Mouse (Mus musculus): ENCODE data around the gene Mdfic.

The Mdfic gene

GRCm38 (mm10) chr6:15780688-15781087, 60.2 kb downstream of the Mdfic start:
- in situ Hi-C loops (cut with MboI; ENCODE audit: unreplicated experiment in 2 of 2): no loop called here

GRCm38 (mm10) chr6:15789523-15790500, 69.4 kb downstream of the Mdfic start:
- in situ Hi-C loops (cut with MboI; ENCODE audit: unreplicated experiment in 2 of 2): loop anchor here in 1 of 2 experiments (5.0 kb wide), 1 partner anchor 118 kb away; no protein-coding TSS in a partner anchor

- in situ Hi-C loops (cut with MboI; ENCODE audit: unreplicated experiment in 2 of 2): loop anchor here in 1 of 2 experiments (5.0 kb wide), 1 partner anchor 121 kb away; no protein-coding TSS in a partner anchor
Observed at GRCm38 (mm10) chr6:15792680-15793601, 72.5 kb downstream of the Mdfic start.

- in situ Hi-C loops (cut with MboI; ENCODE audit: unreplicated experiment in 2 of 2): loop anchor here in 1 of 2 experiments (5.0 kb wide), 1 partner anchor 121 kb away; no protein-coding TSS in a partner anchor
Observed at GRCm38 (mm10) chr6:15793602-15794345, 73.3 kb downstream of the Mdfic start.

GRCm38 (mm10) chr6:15794801-15795200, 74.3 kb downstream of the Mdfic start:
- in situ Hi-C loops (cut with MboI; ENCODE audit: unreplicated experiment in 2 of 2): loop anchor here in 1 of 2 experiments (5.0 kb wide), 1 partner anchor 122 kb away; no protein-coding TSS in a partner anchor

GRCm38 (mm10) chr6:15807382-15807781, 86.9 kb downstream of the Mdfic start:
- in situ Hi-C loops (cut with MboI; ENCODE audit: unreplicated experiment in 2 of 2): no loop called here

GRCm38 (mm10) chr6:15825236-15825635, 104.8 kb downstream of the Mdfic start:
- in situ Hi-C loops (cut with MboI; ENCODE audit: unreplicated experiment in 2 of 2): loop anchor here in 1 of 2 experiments (25.0 kb wide), 2 partner anchors 1812 to 1962 kb away; partner anchors contain the start of gene Capza2

- in situ Hi-C loops (cut with MboI; ENCODE audit: unreplicated experiment in 2 of 2): loop anchor here in 1 of 2 experiments (25.0 kb wide), 2 partner anchors 1807 to 1957 kb away; partner anchors contain the start of gene Capza2
Observed at GRCm38 (mm10) chr6:15829812-15830211, 109.4 kb downstream of the Mdfic start.

- in situ Hi-C loops (cut with MboI; ENCODE audit: unreplicated experiment in 2 of 2): loop anchor here in 1 of 2 experiments (25.0 kb wide), 2 partner anchors 1807 to 1957 kb away; partner anchors contain the start of gene Capza2
Observed at GRCm38 (mm10) chr6:15830651-15831050, 110.2 kb downstream of the Mdfic start.

- in situ Hi-C loops (cut with MboI; ENCODE audit: unreplicated experiment in 2 of 2): loop anchor here in 1 of 2 experiments (25.0 kb wide), 2 partner anchors 1800 to 1950 kb away; partner anchors contain the start of gene Capza2
Observed at GRCm38 (mm10) chr6:15837695-15838094, 117.2 kb downstream of the Mdfic start.

- in situ Hi-C loops (cut with MboI; ENCODE audit: unreplicated experiment in 2 of 2): loop anchor here (5.0 to 25.0 kb wide), 6 partner anchors 93 to 1947 kb away; partner anchors contain the start of gene Capza2 (in 1 of the 2)
Observed at GRCm38 (mm10) chr6:15839831-15840230, 119.4 kb downstream of the Mdfic start.

- in situ Hi-C loops (cut with MboI; ENCODE audit: unreplicated experiment in 2 of 2): loop anchor here (5.0 to 25.0 kb wide), 6 partner anchors 93 to 1947 kb away; partner anchors contain the start of gene Capza2 (in 1 of the 2)
Observed at GRCm38 (mm10) chr6:15840429-15840828, 120.0 kb downstream of the Mdfic start.

- in situ Hi-C loops (cut with MboI; ENCODE audit: unreplicated experiment in 2 of 2): loop anchor here (5.0 to 25.0 kb wide), 6 partner anchors 94 to 1946 kb away; partner anchors contain the start of gene Capza2 (in 1 of the 2)
Observed at GRCm38 (mm10) chr6:15841476-15842209, 121.2 kb downstream of the Mdfic start.

GRCm38 (mm10) chr6:15843295-15843694, 122.8 kb downstream of the Mdfic start:
- in situ Hi-C loops (cut with MboI; ENCODE audit: unreplicated experiment in 2 of 2): loop anchor here (5.0 to 25.0 kb wide), 6 partner anchors 96 to 1944 kb away; partner anchors contain the start of gene Capza2 (in 1 of the 2)

- in situ Hi-C loops (cut with MboI; ENCODE audit: unreplicated experiment in 2 of 2): loop anchor here (10.0 to 25.0 kb wide), 4 partner anchors 101 to 1941 kb away; partner anchors contain the start of gene Capza2 (in 1 of the 2)
Observed at GRCm38 (mm10) chr6:15845711-15846342, 125.4 kb downstream of the Mdfic start.

Data from v-Abl transformed pro-B cells (cell line).